Mouse (Mus musculus): ENCODE results near the gene Grhl3. TPM values are rescaled to one million over a fixed set of nuclear protein-coding genes. Genes with fewer than 3 reads are reported as not detected.
A peak's percentile ranks its signal among the peaks of the same experiment; 100 is the strongest.

The Grhl3 gene
- total RNA-seq, 2 experiments from 2014 or later, result not detected

DNA sequence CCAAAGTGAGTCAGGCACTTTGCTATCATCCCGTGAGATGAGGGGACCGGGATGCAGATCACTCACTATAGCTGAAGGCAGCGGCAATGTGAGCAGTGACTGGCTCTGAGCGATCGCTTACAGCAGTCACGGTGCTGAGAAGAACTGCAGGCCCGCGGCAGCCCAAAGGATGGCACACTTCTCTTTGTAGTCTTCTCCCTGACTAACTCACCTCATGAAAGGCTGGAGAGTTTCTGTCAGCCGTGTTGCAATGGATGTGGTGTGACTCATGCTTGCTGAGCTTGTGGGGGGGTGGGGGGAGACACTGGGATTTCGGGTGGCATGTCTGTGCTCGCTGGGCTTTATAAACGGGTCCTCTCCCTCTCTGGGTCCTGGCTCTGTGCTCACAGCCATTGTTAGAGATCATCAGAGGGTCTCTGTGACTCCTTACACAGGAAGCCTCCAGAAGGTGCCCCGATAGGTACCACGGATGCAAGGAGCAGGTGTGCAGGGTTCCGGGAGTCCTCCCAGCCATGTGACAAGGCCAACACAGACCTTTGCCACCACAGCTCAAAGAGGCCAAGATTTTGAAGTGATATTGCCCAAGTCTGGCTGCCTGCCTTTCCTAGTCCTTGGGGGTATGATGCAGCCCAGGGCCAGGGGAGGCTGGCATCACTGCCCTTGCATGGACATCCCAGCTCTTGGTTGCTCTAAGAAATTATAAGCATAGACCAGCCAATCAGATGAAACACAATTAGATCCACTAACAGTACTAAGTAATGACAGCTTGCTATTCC, 2.1 kb upstream of the Grhl3 start:
- no peak for DNase-seq (ENCODE audit: low spot score in 2 of 2)

DNA sequence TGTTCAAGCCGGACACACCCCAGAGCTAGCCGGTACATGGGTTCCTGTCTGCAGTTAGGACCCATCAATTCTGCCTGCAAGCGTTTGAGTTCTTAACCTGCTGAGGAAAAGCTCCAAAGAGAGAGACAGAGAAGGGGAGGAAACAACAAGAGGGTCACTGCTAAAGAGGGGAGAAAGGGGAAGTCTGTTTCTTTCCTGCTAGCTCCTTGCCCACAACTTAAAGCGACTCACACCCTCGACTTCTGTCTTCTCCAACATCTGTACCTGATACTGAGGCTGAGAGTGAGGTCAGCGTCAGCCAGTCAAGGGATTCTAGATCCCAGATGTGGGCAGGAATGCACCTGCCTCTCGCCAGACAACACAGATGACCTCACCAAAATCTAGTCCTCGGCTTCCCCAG, 1.2 kb downstream of the Grhl3 start:
- no peak for DNase-seq (ENCODE audit: low spot score in 2 of 2)

- DNase-seq (ENCODE audit: low spot score in 2 of 2), result no peak
Measured at GRCm38 (mm10) chr4:135571037-135571550, 2.3 kb downstream of the Grhl3 start.

DNA sequence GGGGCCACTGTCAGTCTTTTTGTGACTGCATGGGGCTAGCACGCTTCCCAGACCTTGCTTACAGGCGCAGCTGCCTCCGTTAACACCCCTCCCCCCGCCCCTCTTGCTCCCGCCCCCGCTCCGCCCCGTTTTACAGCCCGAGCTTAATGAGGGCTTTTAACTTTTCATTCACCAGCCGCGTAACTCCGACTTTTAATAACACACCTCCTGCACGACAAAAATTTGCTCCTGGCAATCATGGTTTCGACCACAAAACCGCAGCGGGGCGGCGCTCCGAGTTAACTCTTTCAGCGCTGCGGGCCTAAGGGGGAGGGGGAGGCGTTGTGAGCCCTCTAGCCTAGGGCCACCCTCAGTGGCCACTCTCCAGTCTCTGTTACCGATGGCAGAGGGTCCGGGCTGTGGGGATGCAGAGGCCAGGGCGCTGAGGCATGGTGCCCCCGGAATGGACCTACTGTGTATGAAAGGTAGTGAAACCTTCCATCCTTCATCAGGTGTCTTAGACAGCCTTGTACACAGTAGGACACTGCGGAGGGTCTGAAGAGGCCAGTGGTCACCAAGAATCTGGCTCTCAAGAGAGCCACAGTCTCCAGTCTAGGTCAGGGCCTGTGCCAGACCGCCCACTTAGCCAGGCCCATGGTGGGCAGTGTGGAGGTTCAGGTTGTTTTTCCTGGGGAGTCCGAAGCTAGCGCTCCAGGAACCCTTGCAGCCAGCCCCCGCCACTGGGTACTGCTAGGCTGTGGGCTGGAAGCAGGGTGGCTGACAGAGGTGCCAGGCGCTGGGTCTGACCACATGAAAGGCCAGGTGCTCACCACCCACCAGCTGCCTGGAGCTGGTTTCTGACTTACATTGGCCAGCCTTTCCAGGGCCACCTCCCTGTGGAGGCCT, 3.0 kb downstream of the Grhl3 start:
- DNase-seq (ENCODE audit: low spot score in 2 of 2), result peak in 1 of 2 experiments; percentile 33

GRCm38 (mm10) chr4:135569201-135569600, 4.2 kb downstream of the Grhl3 start:
- no peak for DNase-seq (ENCODE audit: low spot score in 2 of 2)

- DNase-seq (ENCODE audit: low spot score in 2 of 2), result no peak
Measured at GRCm38 (mm10) chr4:135567484-135567883, 5.9 kb downstream of the Grhl3 start.

- no peak for DNase-seq (ENCODE audit: low spot score in 2 of 2)
Measured at GRCm38 (mm10) chr4:135567042-135567441, 6.4 kb downstream of the Grhl3 start.

DNA sequence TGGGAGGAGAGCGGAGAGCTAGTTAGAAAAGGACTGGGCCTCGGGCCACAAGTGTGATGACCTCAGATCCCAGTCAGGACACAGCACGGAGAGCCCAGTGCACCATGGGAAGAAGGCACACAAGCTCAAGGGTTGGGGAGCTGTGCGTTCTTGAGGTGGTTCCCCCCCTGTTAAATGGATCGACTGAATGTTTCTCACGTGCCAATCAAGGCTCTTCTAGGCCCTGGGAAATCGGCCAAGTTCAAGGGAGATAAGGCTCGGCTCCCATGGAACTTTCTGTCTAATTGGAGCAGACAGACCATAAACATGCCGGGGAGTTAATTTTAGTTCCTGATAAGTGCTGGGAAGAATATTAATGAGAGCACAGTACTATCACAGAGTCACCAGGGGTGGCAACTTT, 8.0 kb downstream of the Grhl3 start:
- DNase-seq (ENCODE audit: low spot score in 2 of 2), result peak in 1 of 2 experiments; percentile 28

DNA sequence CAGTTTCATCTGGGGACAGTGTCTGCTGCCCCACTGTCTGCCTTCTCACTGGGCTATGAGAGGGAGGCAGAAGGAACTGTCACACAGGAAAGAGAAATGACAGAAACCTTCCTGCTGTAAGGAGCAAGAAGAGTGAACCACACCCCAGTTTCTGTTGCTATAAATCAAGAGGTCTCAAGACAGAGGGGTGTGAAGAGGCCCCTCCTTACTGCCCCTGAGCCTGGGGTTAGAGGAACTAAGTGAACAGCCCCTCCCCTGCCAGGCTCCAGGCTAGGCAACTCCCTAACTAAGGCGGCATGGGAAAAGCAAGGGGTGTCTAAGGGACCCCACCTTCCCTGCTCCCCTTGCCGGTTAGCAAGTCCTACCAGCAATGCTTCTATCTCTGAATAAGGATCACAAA, 9.6 kb downstream of the Grhl3 start:
- DNase-seq (ENCODE audit: low spot score in 2 of 2), result no peak

GRCm38 (mm10) chr4:135549323-135549722, 24.1 kb downstream of the Grhl3 start:
- DNase-seq (ENCODE audit: low spot score in 2 of 2), result no peak

- no peak for DNase-seq (ENCODE audit: low spot score in 2 of 2)
Measured at GRCm38 (mm10) chr4:135548521-135549077, 24.8 kb downstream of the Grhl3 start.

- no peak for DNase-seq (ENCODE audit: low spot score in 2 of 2)
Measured at GRCm38 (mm10) chr4:135548108-135548507, 25.3 kb downstream of the Grhl3 start.

GRCm38 (mm10) chr4:135547551-135547950, 25.9 kb downstream of the Grhl3 start:
- DNase-seq (ENCODE audit: low spot score in 2 of 2), result no peak

DNA sequence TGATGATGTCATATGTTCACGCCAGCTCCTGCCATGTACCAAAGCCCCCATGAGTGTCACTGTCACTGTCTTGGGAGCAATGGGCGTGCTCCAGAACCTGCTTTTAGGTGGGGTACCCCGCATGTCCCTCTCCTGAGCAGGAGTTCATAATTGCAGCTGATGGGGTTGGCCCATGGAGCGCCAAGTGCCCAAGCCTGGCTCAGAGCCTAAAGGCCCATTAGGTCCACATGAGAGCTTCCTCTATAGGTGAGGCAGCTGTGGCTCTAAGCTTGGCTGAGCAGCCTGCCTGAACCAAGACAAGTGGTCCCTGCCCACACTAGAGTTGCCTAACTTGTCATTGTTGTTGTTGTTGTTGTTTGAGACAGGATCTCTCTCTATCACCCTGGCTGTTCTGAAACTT, 26.6 kb downstream of the Grhl3 start:
- no peak for DNase-seq (ENCODE audit: low spot score in 2 of 2)

- no peak for DNase-seq (ENCODE audit: low spot score in 2 of 2)
Measured at GRCm38 (mm10) chr4:135546008-135546407, 27.4 kb downstream of the Grhl3 start.

DNA sequence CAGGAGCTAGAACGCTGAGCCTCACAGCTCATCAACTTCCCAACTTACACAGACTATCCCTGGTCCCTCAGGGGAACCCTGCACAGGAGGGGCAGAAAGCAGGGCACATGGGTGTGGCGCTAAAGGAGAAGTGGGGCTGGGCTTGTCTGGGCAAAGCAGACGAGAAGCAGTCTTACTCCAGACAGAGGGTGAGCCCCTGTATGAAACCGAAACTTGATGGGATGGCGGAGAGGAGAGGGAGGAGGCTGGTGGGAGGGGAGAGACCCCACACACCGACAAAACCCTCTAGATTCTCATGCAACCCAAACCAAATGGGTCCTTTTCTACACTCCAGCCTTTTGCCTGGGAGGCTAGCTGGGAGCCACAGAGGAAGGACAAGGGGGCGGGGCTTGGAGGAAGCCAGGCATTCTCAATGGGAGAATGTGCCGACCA, 28.3 kb downstream of the Grhl3 start:
- no peak for DNase-seq (ENCODE audit: low spot score in 2 of 2)

GRCm38 (mm10) chr4:135544284-135544683, 29.1 kb downstream of the Grhl3 start:
- DNase-seq (ENCODE audit: low spot score in 2 of 2), result no peak

- no peak for DNase-seq (ENCODE audit: low spot score in 2 of 2)
Measured at GRCm38 (mm10) chr4:135540057-135540456, 33.4 kb downstream of the Grhl3 start.

DNA sequence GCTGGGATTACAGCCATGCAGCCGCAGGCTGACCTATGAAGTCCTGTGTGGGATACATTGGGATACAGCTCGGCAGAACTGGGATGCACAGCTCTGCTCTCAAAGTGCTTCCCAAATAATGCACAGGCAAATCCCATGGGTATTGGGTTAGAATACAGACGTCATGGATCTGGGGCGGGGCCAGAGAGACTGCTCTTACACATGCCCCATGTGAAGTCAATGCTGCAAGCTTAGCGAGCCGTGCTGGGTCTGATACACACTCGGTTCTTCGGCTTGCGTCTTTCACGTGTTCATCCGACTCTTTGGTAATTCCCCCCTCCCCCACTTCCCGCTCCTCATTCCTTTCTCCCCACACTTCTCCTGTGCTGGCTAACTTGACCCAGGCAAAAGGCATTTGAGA, 34.4 kb downstream of the Grhl3 start:
- no peak for DNase-seq (ENCODE audit: low spot score in 2 of 2)

- DNase-seq (ENCODE audit: low spot score in 2 of 2), result no peak
Measured at GRCm38 (mm10) chr4:135535021-135535420, 38.4 kb downstream of the Grhl3 start.

DNA sequence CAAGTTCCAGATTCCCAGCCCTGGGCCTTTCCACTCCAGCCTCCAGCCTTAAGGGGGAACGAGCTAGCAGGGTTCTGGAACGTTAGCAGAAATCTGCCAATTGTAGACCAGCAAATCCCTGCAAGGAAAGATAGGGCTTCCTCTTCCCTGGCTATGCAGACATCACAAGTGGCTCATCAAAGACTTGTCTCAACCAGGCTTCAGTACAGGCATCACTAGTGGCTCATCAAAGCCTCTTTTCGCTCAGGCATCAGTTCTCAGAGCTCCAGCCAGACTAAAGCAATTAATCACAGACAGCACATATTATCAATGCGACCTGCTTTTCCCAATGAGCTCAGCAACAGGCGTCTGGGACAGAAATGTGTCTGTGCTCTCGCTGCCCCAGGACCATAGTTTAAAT, 40.4 kb downstream of the Grhl3 start:
- DNase-seq (ENCODE audit: low spot score in 2 of 2), result no peak
